Mouse (Mus musculus) CH12.LX (cell line): ENCODE measurements around the gene Slc17a9.

ENCODE experiments used
- CTCF ChIP-seq, 2 experiments: IDR thresholded peaks in 1 of 2; conservative IDR thresholded peaks in 1 of 2; 2 replicates each; pipeline ENCODE4 v1.5.1; 2011 to 2012; ENCODE audit warnings: low read depth in 2 of 2, low read length in 2 of 2, improper control_type of control experiment in 1 of 2, inconsistent platforms in 1 of 2, mild to moderate bottlenecking in 1 of 2, moderate library complexity in 1 of 2
- EP300 ChIP-seq: IDR thresholded peaks from 2 replicates; pipeline ENCODE4 v1.6.1; 2011; ENCODE audit warnings: low read length, improper control_type of control experiment
- KAT2A ChIP-seq: IDR thresholded peaks from 2 replicates; pipeline ENCODE4 v1.6.1; 2012; ENCODE audit warnings: low read length, improper control_type of control experiment, inconsistent platforms; ENCODE audit not compliant: insufficient replicate concordance
- NRF1 ChIP-seq: IDR thresholded peaks from 2 replicates; pipeline ENCODE4 v1.6.1; 2014; ENCODE audit warnings: low read depth, mild to moderate bottlenecking, inconsistent platforms, low read length, improper control_type of control experiment, moderate library complexity
- RCOR1 ChIP-seq: conservative IDR thresholded peaks from 2 replicates; pipeline ENCODE4 v1.6.1; 2012; ENCODE audit warnings: low read depth, mild to moderate bottlenecking, inconsistent platforms, low read length, improper control_type of control experiment
- ZKSCAN1 ChIP-seq: IDR thresholded peaks from 2 replicates; pipeline ENCODE4 v1.6.1; 2012; ENCODE audit warnings: low read depth, inconsistent platforms, low read length, improper control_type of control experiment, borderline replicate concordance

- TF ChIP-seq CTCF (conservative IDR thresholded peaks at IDR 0.05 in 1 of 2, IDR thresholded peaks at IDR 0.05 in 1 of 2; ENCODE audit: low read depth in 2 of 2, low read length in 2 of 2) (no peak), KAT2A (no peak), NRF1 (no peak), EP300 (no peak), ZKSCAN1 (no peak), RCOR1 (no peak)
These were observed 20.5 kb upstream of the Slc17a9 start for GRCm38 (mm10) chr2:180704591-180704990.
